Mouse (Mus musculus) hindbrain, embryonic 11.5 days (tissue): ENCODE measurements around the gene Ppp4r4. TPM values are rescaled to one million over a fixed set of nuclear protein-coding genes. Genes with fewer than 3 reads are reported as not detected.
"Not testable (repeated sequence)": the region's sequence is repeated elsewhere in the genome, so short reads cannot be mapped to it uniquely, and the experiment has no call there.

ENCODE experiments used
- ATAC-seq: fragments of 200-750 bp; cut with Nextera tagmentation; 2 replicates; pipeline ENCODE4 v1.8.0; 2017; ENCODE audit warnings: mild to moderate bottlenecking, moderate TSS enrichment, moderate library complexity; ENCODE audit not compliant: low FRiP score
- DNase-seq: peaks from one replicate; pipeline ENCODE4 v3.0.0-alpha.2; 2015; ENCODE audit warnings: low spot score
- H3K27ac ChIP-seq: fragments of 300-500 bp; sonication (generic); 2 replicates; pipeline ENCODE4 v1.5.1; 2014; ENCODE audit warnings: mild to moderate bottlenecking, low read depth, low read length
- H3K27me3 ChIP-seq: fragments of 300-500 bp; sonication (generic); 2 replicates; pipeline ENCODE4 v1.6.1; 2014; ENCODE audit warnings: mild to moderate bottlenecking, low read length, moderate library complexity, mixed read lengths; ENCODE audit not compliant: control insufficient read depth, insufficient read depth
- H3K36me3 ChIP-seq: fragments of 300-500 bp; sonication (generic); 2 replicates; pipeline ENCODE4 v1.6.1; 2014; ENCODE audit warnings: mild to moderate bottlenecking, low read length, moderate library complexity, mixed read lengths; ENCODE audit not compliant: control insufficient read depth, insufficient read depth
- H3K4me1 ChIP-seq: fragments of 300-500 bp; sonication (generic); replicated peaks from 2 replicates; pipeline ENCODE4 v1.6.1; 2014; ENCODE audit warnings: low read length, mixed read lengths; ENCODE audit not compliant: control insufficient read depth, insufficient read depth
- H3K4me2 ChIP-seq: fragments of 300-500 bp; sonication (generic); replicated peaks from 2 replicates; pipeline ENCODE4 v1.6.1; 2014; ENCODE audit warnings: mild to moderate bottlenecking, low read depth, low read length
- H3K4me3 ChIP-seq: fragments of 300-500 bp; sonication (generic); 2 replicates; pipeline ENCODE4 v1.5.1; 2014; ENCODE audit warnings: low read depth, low read length
- H3K9ac ChIP-seq: fragments of 300-500 bp; sonication (generic); 2 replicates; pipeline ENCODE4 v1.6.1; 2014; ENCODE audit warnings: low read depth, low read length
- H3K9me3 ChIP-seq: fragments of 300-500 bp; sonication (generic); 2 replicates; pipeline ENCODE4 v1.6.1; 2016; ENCODE audit warnings: low read length; ENCODE audit not compliant: control insufficient read depth
- WGBS: fragments of 180-500 bp; shearing (Covaris S2); extraction: QIAGEN DNeasy Blood & Tissue Kit; methylation state at CpG from one replicate; pipeline ENCODE4 v1.1.7; 2014; 5-methylcytosine and 5-hydroxymethylcytosine counted together
- polyA plus RNA-seq: library from polyadenylated mRNA; unstranded; fragments of >200 nt; fragmentation: Nextera tagmentation; extraction: Ambion mirVana; gene quantifications from 2 replicates; pipeline ENCODE4 v1.2.1, GENCODE M21; 2014

Ppp4r4 gene
- polyA plus RNA-seq, 1 experiment from 2014 or later, result 2.7 TPM

- DNase-seq (no peak), ATAC-seq (no peak)
- WGBS, result 89% methylated on average over 7 of the region's 7 CpGs
- H3K9me3 ChIP-seq, result no peaks in the 10 kb centered on the region
- no peaks in the 10 kb centered on the region for H3K27me3 ChIP-seq
- H3K9ac ChIP-seq, result no peak overlapping the region
- no peak overlapping the region for H3K27ac ChIP-seq
- no peaks in the 10 kb centered on the region for H3K4me1 ChIP-seq
- H3K36me3 ChIP-seq, result no peaks in the 10 kb centered on the region
- H3K4me2 ChIP-seq, result no peak overlapping the region
- no peak overlapping the region for H3K4me3 ChIP-seq
These were observed 123.3 kb downstream of the Ppp4r4 start for GRCm38 (mm10) chr12:103655123-103656044.

GRCm38 (mm10) chr12:103656848-103657626, 125.0 kb downstream of the Ppp4r4 start, which contains the start of gene Serpina6:
TSS of gene Serpina6 (minus strand) at chr12:103657212.
- Histone ChIP-seq H3K36me3 (no peaks in the 10 kb centered on the region), H3K4me3 (no peak within 1 kb of the TSS), H3K27ac (no peak within 1 kb of the TSS), H3K27me3 (no peaks in the 10 kb centered on the region), H3K9ac (no peak within 1 kb of the TSS), H3K4me1 (no peaks in the 10 kb centered on the region), H3K9me3 (no peaks in the 10 kb centered on the region), H3K4me2 (no peak within 1 kb of the TSS)
- 85% methylated on average over 9 of the region's 9 CpGs for WGBS
- ATAC-seq, result no peak
- no peak for DNase-seq

GRCm38 (mm10) chr12:103657991-103658390, 125.9 kb downstream of the Ppp4r4 start:
- H3K4me1 ChIP-seq, result no peaks in the 10 kb centered on the region
- no peaks in the 10 kb centered on the region for H3K36me3 ChIP-seq
- no peaks in the 10 kb centered on the region for H3K9me3 ChIP-seq
- H3K27ac ChIP-seq, result no peak overlapping the region
- H3K4me3 ChIP-seq, result no peak overlapping the region
- DNase-seq (no peak), ATAC-seq (no peak)
- no peaks in the 10 kb centered on the region for H3K27me3 ChIP-seq
- H3K9ac ChIP-seq, result no peak overlapping the region
- H3K4me2 ChIP-seq, result no peak overlapping the region
- 86% methylated on average over 10 of the region's 10 CpGs for WGBS

- Histone ChIP-seq H3K36me3 (no peaks in the 10 kb centered on the region), H3K27ac (no peak overlapping the region), H3K4me3 (no peak overlapping the region), H3K9ac (no peak overlapping the region), H3K9me3 (no peaks in the 10 kb centered on the region), H3K4me2 (no peak overlapping the region), H3K27me3 (no peaks in the 10 kb centered on the region), H3K4me1 (no peaks in the 10 kb centered on the region)
- 86% methylated on average over 2 of the region's 2 CpGs for WGBS
- no peak for ATAC-seq
- DNase-seq, result no peak
These were observed 127.1 kb downstream of the Ppp4r4 start for GRCm38 (mm10) chr12:103659171-103659570.

GRCm38 (mm10) chr12:103660076-103660475, 128.0 kb downstream of the Ppp4r4 start:
- no peaks in the 10 kb centered on the region for H3K9me3 ChIP-seq
- DNase-seq, result no peak
- no peaks in the 10 kb centered on the region for H3K27me3 ChIP-seq
- H3K36me3 ChIP-seq, result no peaks in the 10 kb centered on the region
- WGBS, result 89% methylated on average over 5 of the region's 5 CpGs
- H3K4me2 ChIP-seq, result no peak overlapping the region
- no peak for ATAC-seq
- no peaks in the 10 kb centered on the region for H3K4me1 ChIP-seq
- H3K27ac ChIP-seq, result no peak overlapping the region
- no peak overlapping the region for H3K9ac ChIP-seq
- no peak overlapping the region for H3K4me3 ChIP-seq

GRCm38 (mm10) chr12:103662053-103662452, 130.0 kb downstream of the Ppp4r4 start:
- H3K27me3 ChIP-seq, H3K4me3 ChIP-seq, H3K4me1 ChIP-seq, H3K36me3 ChIP-seq, H3K9me3 ChIP-seq, H3K27ac ChIP-seq, H3K9ac ChIP-seq, H3K4me2 ChIP-seq, ATAC-seq, DNase-seq: not testable (repeated sequence)

Other genes starting within 250 kb of the Ppp4r4 start
- gene Fam181a, start 221.3 kb upstream of the Ppp4r4 start, polyA plus RNA-seq, result 16.6 and 23.8 TPM in 2 replicates
- 0.54 and 1.0 TPM in 2 replicates for gene Asb2, start 176.3 kb upstream of the Ppp4r4 start, polyA plus RNA-seq
- 12.1 and 15.2 TPM in 2 replicates for gene Otub2, start 143.6 kb upstream of the Ppp4r4 start, polyA plus RNA-seq
- gene 9330161L09Rik, start 124.5 kb upstream of the Ppp4r4 start, polyA plus RNA-seq, result 0.97 and 1.1 TPM in 2 replicates
- 106 and 109 TPM in 2 replicates for gene Ddx24, start 106.5 kb upstream of the Ppp4r4 start, polyA plus RNA-seq
- 3.1 and 4.3 TPM in 2 replicates for gene Ifi27, start 98.1 kb upstream of the Ppp4r4 start, polyA plus RNA-seq
- gene Ifi27l2a, start 88.6 kb upstream of the Ppp4r4 start, polyA plus RNA-seq, result 0.99 and 1.7 TPM in 2 replicates
- not detected in 2 replicates for gene Ifi27l2b, start 75.1 kb upstream of the Ppp4r4 start, polyA plus RNA-seq
- gene Serpina10, start 99.2 kb downstream of the Ppp4r4 start, polyA plus RNA-seq, result 0.15 TPM in 1 of 2 replicates, not detected in the other
- gene Serpina6, start 124.9 kb downstream of the Ppp4r4 start, polyA plus RNA-seq, result 0.42 TPM in 1 of 2 replicates, not detected in the other
- not detected in 2 replicates for gene Serpina16, start 143.9 kb downstream of the Ppp4r4 start, polyA plus RNA-seq
- gene Serpina1f, start 163.2 kb downstream of the Ppp4r4 start, polyA plus RNA-seq, result not detected in 2 replicates
- gene Serpina1d, start 241.3 kb downstream of the Ppp4r4 start, polyA plus RNA-seq, result not detected in 2 replicates